ENCODE assay signal across 11 mouse cellular contexts in genomic region chr15:80697564-80697963, GRCm38 (mm10). TPM values are rescaled to one million over a fixed set of nuclear protein-coding genes. Genes with fewer than 3 reads are reported as not detected.
DNase-seq lines count a peak whose midpoint lies in the region; ATAC-seq and TF ChIP-seq lines count a peak whose summit lies in the region.
"Had no signal": no experiment of that assay in that cellular context is flagged by ENCODE, and none has a peak within 500 bp of the region (broad histone marks: within the 10 kb centered on the region; RNA-seq: fewer than 3 reads in every experiment).

No protein-coding gene starts in this region.

- 53% methylated on average over 5 of the region's 5 CpGs for WGBS in embryonic facial prominence, embryonic 13.5 days
- 48% methylated on average over 5 of the region's 5 CpGs for WGBS in embryonic facial prominence, embryonic 10.5 days
- 67% methylated on average over 5 of the region's 5 CpGs for WGBS in midbrain, postnatal 0 days
- 56% methylated on average over 5 of the region's 5 CpGs for WGBS in midbrain, embryonic 11.5 days

- DNase-seq in embryonic facial prominence, embryonic 10.5 days (ENCODE audit: low spot score), result no peak
- DNase-seq in midbrain, postnatal 0 days (ENCODE audit: low spot score), result no peak
- no peak for DNase-seq in midbrain, embryonic 11.5 days (ENCODE audit: low spot score, missing footprints)
- DNase-seq in thymus, postnatal 36 days, result peak; percentile 79 to 88
- no peak for DNase-seq in right cerebral cortex, postnatal 25 days
- DNase-seq in adrenal gland, postnatal 14 days, result no peak
- DNase-seq: heart, adult 18-20 months; kidney, postnatal 36 days had no signal

- ATAC-seq in embryonic facial prominence, embryonic 13.5 days (ENCODE audit: insufficient number of reproducible peaks, insufficient read depth, low FRiP score, low TSS enrichment, low read depth), result no peak
- no peak for ATAC-seq in midbrain, postnatal 0 days (ENCODE audit: low FRiP score)
- ATAC-seq in midbrain, embryonic 11.5 days (ENCODE audit: low FRiP score), result no peak
- peak; percentile 65 for ATAC-seq in megakaryocyte progenitor cell, adult 5-6 weeks (replicated peaks; ENCODE audit: poor library complexity)

- TF ChIP-seq CTCF in midbrain, postnatal 0 days (IDR thresholded peaks at IDR 0.05), result no peak

- no peak overlapping the region for H3K4me2 ChIP-seq in embryonic facial prominence, embryonic 13.5 days
- H3K4me2 ChIP-seq in midbrain, postnatal 0 days (ENCODE audit: low read depth, low read length, poor library complexity, severe bottlenecking), result no peak overlapping the region
- no peak overlapping the region for H3K4me2 ChIP-seq in midbrain, embryonic 11.5 days

- H3K36me3 ChIP-seq in embryonic facial prominence, embryonic 13.5 days, result no peaks in the 10 kb centered on the region
- H3K36me3 ChIP-seq in embryonic facial prominence, embryonic 10.5 days (replicated peaks), result no peaks in the 10 kb centered on the region
- H3K36me3 ChIP-seq in midbrain, postnatal 0 days (ENCODE audit: insufficient read depth, low read length), result no peaks in the 10 kb centered on the region
- H3K36me3 ChIP-seq in midbrain, embryonic 11.5 days (ENCODE audit: control insufficient read depth, insufficient read depth, low read length), result no peaks in the 10 kb centered on the region

- H3K9me3 ChIP-seq in embryonic facial prominence, embryonic 13.5 days, result no peaks in the 10 kb centered on the region
- no peaks in the 10 kb centered on the region for H3K9me3 ChIP-seq in embryonic facial prominence, embryonic 10.5 days
- no peaks in the 10 kb centered on the region for H3K9me3 ChIP-seq in midbrain, postnatal 0 days (ENCODE audit: low read length)
- no peaks in the 10 kb centered on the region for H3K9me3 ChIP-seq in midbrain, embryonic 11.5 days (ENCODE audit: control insufficient read depth, low read length)

- no peak overlapping the region for H3K27ac ChIP-seq in embryonic facial prominence, embryonic 13.5 days
- H3K27ac ChIP-seq in embryonic facial prominence, embryonic 10.5 days (replicated peaks), result no peak overlapping the region
- no peak overlapping the region for H3K27ac ChIP-seq in midbrain, postnatal 0 days (ENCODE audit: low read depth, low read length)
- no peak overlapping the region for H3K27ac ChIP-seq in midbrain, embryonic 11.5 days (ENCODE audit: low read depth, low read length)

- no peak overlapping the region for H3K4me3 ChIP-seq in embryonic facial prominence, embryonic 13.5 days
- H3K4me3 ChIP-seq in embryonic facial prominence, embryonic 10.5 days, result no peak overlapping the region
- no peak overlapping the region for H3K4me3 ChIP-seq in midbrain, postnatal 0 days (ENCODE audit: low read depth, low read length)
- H3K4me3 ChIP-seq in midbrain, embryonic 11.5 days (ENCODE audit: low read depth, low read length), result no peak overlapping the region
- H3K4me3 ChIP-seq: megakaryocyte, embryonic 14.5 days had no signal

- peaks cover 17% of the 10 kb centered on the region for H3K4me1 ChIP-seq in embryonic facial prominence, embryonic 13.5 days
- H3K4me1 ChIP-seq in embryonic facial prominence, embryonic 10.5 days, result peaks cover 15% of the 10 kb centered on the region
- H3K4me1 ChIP-seq in midbrain, postnatal 0 days (ENCODE audit: insufficient read depth, low read length), result peaks cover 15% of the 10 kb centered on the region
- H3K4me1 ChIP-seq in midbrain, embryonic 11.5 days (ENCODE audit: control insufficient read depth, insufficient read depth, low read length), result peaks cover 7% of the 10 kb centered on the region; the same call in 1 of the 2 replicates

- H3K9ac ChIP-seq in embryonic facial prominence, embryonic 13.5 days, result peak overlapping the region; percentile 21; the same call in 1 of the 2 replicates
- 0 out of 2 replicates have a peak overlapping the region, but pooled peaks have one; percentile 29 for H3K9ac ChIP-seq in midbrain, postnatal 0 days (replicated peaks; ENCODE audit: low read length, poor library complexity, severe bottlenecking)
- H3K9ac ChIP-seq in midbrain, embryonic 11.5 days (ENCODE audit: low read length), result no peak overlapping the region

- peaks cover 12% of the 10 kb centered on the region for H3K27me3 ChIP-seq in embryonic facial prominence, embryonic 13.5 days
- 0 out of 2 replicates have a peak, but pooled peaks cover 8% of the 10 kb centered on the region for H3K27me3 ChIP-seq in embryonic facial prominence, embryonic 10.5 days (replicated peaks; ENCODE audit: low read depth, poor library complexity, severe bottlenecking)
- no peaks in the 10 kb centered on the region for H3K27me3 ChIP-seq in midbrain, postnatal 0 days (ENCODE audit: insufficient read depth, low read length)
- no peaks in the 10 kb centered on the region for H3K27me3 ChIP-seq in midbrain, embryonic 11.5 days (ENCODE audit: control insufficient read depth, insufficient read depth, low read length)

RNA-seq across cellular contexts. Expression of gene Tnrc6b, which starts 13.5 kb away (rescaled TPM):
- polyA plus RNA-seq in embryonic facial prominence, embryonic 13.5 days (2015; fragmentation: Nextera tagmentation; extraction: Ambion mirVana), result 30.4 and 35.6 TPM in 2 replicates
- 44.2 and 46.9 TPM in 2 replicates for polyA plus RNA-seq in embryonic facial prominence, embryonic 10.5 days (2016; fragmentation: Nextera tagmentation; extraction: Ambion mirVana)
- 30.0 and 39.0 TPM in 2 replicates for total RNA-seq in midbrain, postnatal 0 days (2014; rRNA removed)
- polyA plus RNA-seq in midbrain, postnatal 0 days (2015; fragmentation: Nextera tagmentation; extraction: Ambion mirVana), result 21.5 and 26.3 TPM in 2 replicates
- polyA plus RNA-seq in midbrain, embryonic 11.5 days (2014; fragmentation: Nextera tagmentation; extraction: Ambion mirVana), result 14.7 and 17.0 TPM in 2 replicates
- total RNA-seq in megakaryocyte progenitor cell, adult 5-6 weeks (2015), result 41.8 and 46.5 TPM in 2 replicates
- 46.6 and 59.3 TPM in 2 replicates for total RNA-seq in megakaryocyte progenitor cell, adult 5-6 weeks (2017)
- 55.7 and 63.3 TPM in 2 replicates for total RNA-seq in adrenal gland, postnatal 14 days (2021)

RNA-seq across cellular contexts. Expression of gene Fam83f, which starts 25.9 kb away (rescaled TPM):
- 3.6 and 4.0 TPM in 2 replicates for polyA plus RNA-seq in embryonic facial prominence, embryonic 13.5 days (2015; fragmentation: Nextera tagmentation; extraction: Ambion mirVana)
- 3.6 and 4.8 TPM in 2 replicates for polyA plus RNA-seq in embryonic facial prominence, embryonic 10.5 days (2016; fragmentation: Nextera tagmentation; extraction: Ambion mirVana)
- total RNA-seq in midbrain, postnatal 0 days (2014; rRNA removed), result 0.93 and 2.3 TPM in 2 replicates
- 0.48 and 0.65 TPM in 2 replicates for polyA plus RNA-seq in midbrain, postnatal 0 days (2015; fragmentation: Nextera tagmentation; extraction: Ambion mirVana)
- polyA plus RNA-seq in midbrain, embryonic 11.5 days (2014; fragmentation: Nextera tagmentation; extraction: Ambion mirVana), result 0.12 and 0.16 TPM in 2 replicates
- total RNA-seq in megakaryocyte progenitor cell, adult 5-6 weeks (2015), result 0.05 and 0.20 TPM in 2 replicates
- 0.10 and 0.42 TPM in 2 replicates for total RNA-seq in megakaryocyte progenitor cell, adult 5-6 weeks (2017)
- 0.79 and 0.96 TPM in 2 replicates for total RNA-seq in adrenal gland, postnatal 14 days (2021)

Comparison
In these comparisons a context has a peak if more than half of its experiments do, and no peak if none do; other contexts are left out.
1. DNase-seq: peak in thymus, postnatal 36 days (2 of 2); none in embryonic facial prominence, embryonic 10.5 days (single experiment), midbrain, postnatal 0 days (single experiment), midbrain, embryonic 11.5 days (single experiment), right cerebral cortex, postnatal 25 days (single experiment) and adrenal gland, postnatal 14 days (single experiment).